Mouse (Mus musculus) liver, postnatal 0 days (tissue): Measurements from ENCODE around the gene Tff3.

Experiments
- CTCF ChIP-seq: sonication (generic); IDR thresholded peaks from 2 replicates; pipeline ENCODE4 v1.5.1; 2016; ENCODE audit warnings: antibody characterized with exemption, low read depth
- EP300 ChIP-seq: IDR thresholded peaks from 2 replicates; pipeline ENCODE4 v1.6.1; 2016; ENCODE audit warnings: antibody characterized with exemption, low read depth, mild to moderate bottlenecking

- TF ChIP-seq EP300: no peak
- TF ChIP-seq CTCF: no peak
Observed at GRCm38 (mm10) chr17:31117946-31118345, 11.5 kb downstream of the Tff3 start.
